Mouse (Mus musculus): ENCODE results near the gene Atrnl1.

DNA sequence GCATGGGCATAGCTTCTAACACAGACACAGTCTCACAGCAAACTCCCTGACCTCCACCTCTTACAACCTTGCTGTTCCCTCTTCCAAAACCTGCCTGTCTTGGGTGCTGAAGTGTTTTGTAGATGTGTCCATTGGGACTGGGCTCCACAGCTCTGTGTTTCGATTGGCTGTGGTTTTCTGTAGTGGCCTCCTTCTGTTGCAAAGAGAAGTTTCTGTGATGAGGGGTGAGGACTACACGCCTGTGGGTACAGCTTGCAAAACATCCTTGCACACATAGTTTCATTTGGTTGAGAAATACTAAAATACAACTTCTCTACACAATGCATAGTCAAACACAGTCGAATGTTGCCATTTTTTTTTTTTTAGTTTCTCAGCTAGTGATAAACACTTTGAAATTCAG is 512.8 kb downstream of the Atrnl1 start:
- TF ChIP-seq POLR2A (IDR thresholded peaks at IDR 0.05; ENCODE audit: borderline replicate concordance, low read depth, low read length) (no peak), CTCF (IDR thresholded peaks at IDR 0.05; ENCODE audit: low read depth, low read length) (no peak)
